Mouse (Mus musculus) thymus, adult 2 months (tissue): ENCODE measurements around the gene Msi2.

ENCODE experiments used
- CTCF ChIP-seq: fragments of 200-500 bp; IDR thresholded peaks from 2 replicates; pipeline ENCODE4 v1.5.1; 2012; ENCODE audit warnings: mild to moderate bottlenecking, control low read depth, low read length, moderate library complexity, borderline replicate concordance; ENCODE audit not compliant: control insufficient read depth, poor library complexity, insufficient read depth; ENCODE audit errors: extremely low read depth
- POLR2A ChIP-seq: fragments of 200-500 bp; IDR thresholded peaks from 2 replicates; pipeline ENCODE4 v1.6.1; 2012; ENCODE audit warnings: mild to moderate bottlenecking, low read length, control low read depth, moderate library complexity; ENCODE audit not compliant: control insufficient read depth, poor library complexity, insufficient read depth; ENCODE audit errors: extremely low read depth

DNA sequence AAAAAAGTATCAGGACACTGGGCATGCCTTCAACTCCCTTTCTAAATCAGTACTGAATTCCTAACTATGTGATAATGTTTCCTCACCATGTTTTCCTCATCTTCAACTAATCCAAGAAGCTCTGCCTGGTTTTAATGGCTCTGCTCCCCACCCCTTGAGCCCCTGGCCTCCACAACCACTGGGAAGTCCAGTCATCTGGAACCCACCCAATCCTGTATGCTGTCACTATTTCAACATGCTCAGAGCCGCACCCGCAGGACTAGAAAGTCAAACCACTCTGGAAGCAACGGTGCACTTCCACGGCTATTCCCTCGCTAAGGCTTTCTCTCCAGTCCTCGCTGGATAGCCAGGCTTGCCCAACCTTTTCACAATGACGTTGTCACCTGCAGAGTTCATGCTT lies 106.2 kb downstream of the Msi2 start:
- TF ChIP-seq CTCF (no peak), POLR2A (no peak)
